Mouse (Mus musculus): ENCODE measurements around the gene Mthfs. TPM values are rescaled to one million over a fixed set of nuclear protein-coding genes. Genes with fewer than 3 reads are reported as not detected.
"Not testable (repeated sequence)": the region's sequence is repeated elsewhere in the genome, so short reads cannot be mapped to it uniquely, and the experiment has no call there.

Gene Mthfs
- polyA plus RNA-seq, 1 experiment from 2014 or later, result 17.4 TPM

GRCm38 (mm10) chr9:89212428-89212827 lies 2.0 kb downstream of the Mthfs start:
- WGBS, result 54% methylated on average over 1 of the region's 1 CpGs
- H3K4me2 ChIP-seq (replicated peaks); H3K27me3 ChIP-seq; H3K9me3 ChIP-seq; H3K36me3 ChIP-seq; H3K9ac ChIP-seq (replicated peaks); H3K27ac ChIP-seq (replicated peaks); H3K4me1 ChIP-seq; H3K4me3 ChIP-seq: not testable (repeated sequence)
- ATAC-seq (ENCODE audit: low FRiP score, low read depth), result peak; percentile 27

DNA sequence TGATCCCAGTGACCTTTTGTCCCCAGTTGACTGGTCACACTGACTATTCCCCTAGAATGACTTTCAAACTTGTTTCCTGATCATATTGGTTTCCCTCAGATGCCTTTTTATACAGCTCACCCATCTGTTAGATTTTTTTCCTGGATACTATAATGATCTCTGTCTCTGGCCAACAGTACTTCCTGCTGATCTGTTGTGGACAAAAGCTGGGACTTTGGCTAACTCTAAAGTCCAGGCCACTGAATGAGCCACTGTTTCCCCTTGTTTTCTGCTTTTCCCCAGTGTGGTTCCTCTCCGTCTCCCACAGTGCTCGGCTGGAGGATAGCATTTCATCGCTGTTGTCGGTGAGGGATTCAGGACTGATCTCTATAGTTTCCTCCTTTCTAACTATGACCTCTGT lies 7.7 kb downstream of the Mthfs start:
- not testable (repeated sequence) for ATAC-seq (ENCODE audit: low FRiP score, low read depth); H3K4me1 ChIP-seq; H3K9me3 ChIP-seq; H3K4me2 ChIP-seq (replicated peaks); H3K27ac ChIP-seq (replicated peaks); H3K27me3 ChIP-seq; H3K36me3 ChIP-seq; H3K9ac ChIP-seq (replicated peaks); H3K4me3 ChIP-seq
- 87% methylated on average over 4 of the region's 4 CpGs for WGBS

- H3K36me3 ChIP-seq; H3K4me1 ChIP-seq; H3K27me3 ChIP-seq; H3K4me2 ChIP-seq (replicated peaks); H3K4me3 ChIP-seq; H3K9me3 ChIP-seq; ATAC-seq (ENCODE audit: low FRiP score, low read depth); H3K27ac ChIP-seq (replicated peaks); H3K9ac ChIP-seq (replicated peaks): not testable (repeated sequence)
- WGBS, result 90% methylated on average over 3 of the region's 4 CpGs
Measured at GRCm38 (mm10) chr9:89219668-89220067, 9.2 kb downstream of the Mthfs start.

DNA sequence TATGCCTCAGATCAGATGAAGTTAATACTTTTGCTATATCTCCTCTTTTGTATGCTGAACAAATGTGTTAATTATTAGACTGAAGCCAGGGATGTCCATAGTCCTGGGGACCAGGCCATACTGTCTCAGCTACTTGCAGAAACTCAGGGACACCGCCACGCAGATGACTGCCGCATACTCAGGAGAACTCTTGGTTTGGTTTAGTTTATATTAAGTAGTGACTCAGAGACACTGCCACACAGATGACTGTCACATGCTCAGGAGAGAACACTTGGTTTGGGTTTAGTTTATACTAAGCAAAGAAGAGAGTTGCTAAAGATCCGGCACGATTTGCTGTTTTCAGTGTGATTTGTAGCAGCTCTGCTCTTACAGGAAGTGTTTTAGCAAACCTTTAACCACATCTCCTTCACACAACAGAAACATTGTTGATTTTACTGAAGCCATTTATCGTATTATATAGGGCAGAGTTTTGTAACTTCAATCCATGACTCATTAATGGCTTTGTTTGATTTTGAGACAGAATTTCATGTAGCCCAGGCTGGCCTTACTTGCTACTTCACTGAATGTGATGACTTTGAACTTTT lies 10.3 kb downstream of the Mthfs start:
- H3K4me1 ChIP-seq; H3K9ac ChIP-seq (replicated peaks); H3K4me3 ChIP-seq; H3K9me3 ChIP-seq; H3K36me3 ChIP-seq; H3K27ac ChIP-seq (replicated peaks); H3K4me2 ChIP-seq (replicated peaks); ATAC-seq (ENCODE audit: low FRiP score, low read depth); H3K27me3 ChIP-seq: not testable (repeated sequence)
- 90% methylated on average over 6 of the region's 6 CpGs for WGBS

GRCm38 (mm10) chr9:89226071-89226470 lies 15.6 kb downstream of the Mthfs start:
- Histone ChIP-seq H3K4me3 (no peak overlapping the region), H3K27me3 (no peaks in the 10 kb centered on the region), H3K27ac (replicated peaks) (no peak overlapping the region), H3K4me2 (replicated peaks) (no peak overlapping the region), H3K9me3 (no peaks in the 10 kb centered on the region), H3K36me3 (no peaks in the 10 kb centered on the region), H3K9ac (replicated peaks) (no peak overlapping the region), H3K4me1 (no peaks in the 10 kb centered on the region)
- no peak for ATAC-seq (ENCODE audit: low FRiP score, low read depth)
- WGBS, result 61% methylated on average over 4 of the region's 4 CpGs

GRCm38 (mm10) chr9:89228122-89228521 lies 17.6 kb downstream of the Mthfs start:
- WGBS, result 94% methylated on average over 7 of the region's 7 CpGs
- no peaks in the 10 kb centered on the region for H3K9me3 ChIP-seq
- no peaks in the 10 kb centered on the region for H3K27me3 ChIP-seq
- no peak overlapping the region for H3K9ac ChIP-seq (replicated peaks)
- no peaks in the 10 kb centered on the region for H3K4me1 ChIP-seq
- H3K27ac ChIP-seq (replicated peaks), result no peak overlapping the region
- no peak for ATAC-seq (ENCODE audit: low FRiP score, low read depth)
- H3K4me2 ChIP-seq (replicated peaks), result no peak overlapping the region
- no peak overlapping the region for H3K4me3 ChIP-seq
- H3K36me3 ChIP-seq, result no peaks in the 10 kb centered on the region

GRCm38 (mm10) chr9:89230897-89231497 lies 20.5 kb downstream of the Mthfs start:
- not testable (repeated sequence) for H3K4me3 ChIP-seq; H3K4me1 ChIP-seq; H3K4me2 ChIP-seq (replicated peaks); H3K27ac ChIP-seq (replicated peaks); H3K9ac ChIP-seq (replicated peaks); H3K36me3 ChIP-seq; H3K9me3 ChIP-seq; H3K27me3 ChIP-seq; ATAC-seq (ENCODE audit: low FRiP score, low read depth)
- 72% methylated on average over 2 of the region's 2 CpGs for WGBS

DNA sequence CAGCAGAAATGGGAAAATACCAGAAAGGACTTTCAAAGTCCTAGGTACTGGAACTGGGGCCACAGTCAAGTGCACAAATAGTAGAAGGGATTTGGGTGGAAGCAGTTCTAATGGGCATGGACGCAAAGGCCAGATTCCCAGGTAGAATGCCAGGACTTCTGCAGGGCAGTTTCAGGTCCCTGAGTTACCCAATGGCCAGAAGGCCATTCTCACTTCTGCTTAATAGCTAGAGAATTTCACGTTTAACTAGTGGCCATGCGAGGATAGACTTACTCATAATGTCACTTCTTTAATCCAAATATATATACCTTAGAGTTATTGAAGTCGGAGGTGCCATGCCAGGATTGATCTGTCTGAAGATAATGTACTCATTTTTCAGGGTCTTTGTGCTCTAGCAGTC lies 26.7 kb downstream of the Mthfs start:
- not testable (repeated sequence) for H3K4me2 ChIP-seq (replicated peaks); H3K4me3 ChIP-seq; H3K36me3 ChIP-seq; H3K9me3 ChIP-seq; H3K9ac ChIP-seq (replicated peaks); H3K27me3 ChIP-seq; H3K27ac ChIP-seq (replicated peaks); ATAC-seq (ENCODE audit: low FRiP score, low read depth); H3K4me1 ChIP-seq
- 89% methylated on average over 4 of the region's 4 CpGs for WGBS

DNA sequence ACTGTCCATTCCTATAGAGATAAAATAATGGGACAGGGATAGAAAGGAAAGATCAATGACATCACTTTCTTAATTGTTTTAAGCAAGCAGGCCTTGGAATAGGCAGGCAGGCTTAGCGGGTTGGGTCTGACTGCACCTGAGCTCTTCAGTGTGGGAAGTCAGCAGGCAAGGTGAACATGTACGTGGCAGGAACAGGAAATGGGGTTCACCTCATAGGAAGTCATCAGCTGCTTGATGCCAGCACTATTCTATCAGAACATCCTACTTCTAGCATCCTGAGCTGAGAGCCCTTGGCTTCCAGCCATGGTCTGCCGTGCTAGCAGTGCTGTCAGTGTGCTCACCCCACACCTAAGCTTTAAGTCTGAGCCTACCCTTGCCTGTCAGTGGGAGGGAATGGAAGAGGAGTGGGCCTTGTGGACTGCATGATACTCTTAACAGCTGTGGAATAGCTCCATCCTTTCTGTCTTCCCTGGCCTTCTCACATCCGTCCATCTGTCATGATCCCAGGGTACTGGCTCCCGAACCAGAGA lies 28.6 kb downstream of the Mthfs start:
- not testable (repeated sequence) for H3K9ac ChIP-seq (replicated peaks); ATAC-seq (ENCODE audit: low FRiP score, low read depth); H3K27me3 ChIP-seq; H3K9me3 ChIP-seq; H3K27ac ChIP-seq (replicated peaks); H3K4me1 ChIP-seq; H3K36me3 ChIP-seq; H3K4me2 ChIP-seq (replicated peaks); H3K4me3 ChIP-seq
- WGBS, result 86% methylated on average over 4 of the region's 5 CpGs

- H3K4me1 ChIP-seq, H3K4me3 ChIP-seq: not testable (repeated sequence)
- 89% methylated on average over 3 of the region's 3 CpGs for WGBS
Measured at GRCm38 (mm10) chr9:89240516-89241019, 30.1 kb downstream of the Mthfs start.

DNA sequence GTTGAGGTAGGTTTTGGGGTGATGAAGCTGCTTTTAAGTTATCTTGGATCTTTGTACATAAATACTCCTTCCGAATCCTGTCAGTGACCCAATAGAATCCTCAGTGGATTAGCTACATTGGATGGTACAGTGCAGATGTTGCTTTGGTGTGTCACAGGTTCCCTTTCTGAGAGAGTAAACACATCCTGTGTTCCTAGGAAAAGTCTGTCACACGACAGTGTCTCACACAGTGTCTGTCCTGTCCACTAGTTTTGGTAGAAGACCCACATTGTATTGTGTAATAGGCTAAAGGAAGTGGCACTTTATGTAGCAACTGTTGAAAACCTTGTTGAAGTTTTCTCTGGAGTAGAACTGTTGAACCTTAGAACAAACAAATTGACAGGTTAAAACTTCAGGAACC lies 42.9 kb downstream of the Mthfs start:
- Histone ChIP-seq H3K27me3 (no peaks in the 10 kb centered on the region), H3K4me1 (no peaks in the 10 kb centered on the region), H3K4me3 (no peak overlapping the region), H3K36me3 (no peaks in the 10 kb centered on the region), H3K4me2 (replicated peaks) (no peak overlapping the region), H3K9me3 (no peaks in the 10 kb centered on the region), H3K9ac (replicated peaks) (no peak overlapping the region), H3K27ac (replicated peaks) (no peak overlapping the region)
- 81% methylated on average over 2 of the region's 2 CpGs for WGBS
- no peak for ATAC-seq (ENCODE audit: low FRiP score, low read depth)

More at GRCm38 (mm10) chr9:89240516-89241019, 30.1 kb downstream of the Mthfs start:
- not testable (repeated sequence) for H3K36me3 ChIP-seq; H3K9me3 ChIP-seq; H3K27me3 ChIP-seq; H3K27ac ChIP-seq (replicated peaks); ATAC-seq (ENCODE audit: low FRiP score, low read depth); H3K9ac ChIP-seq (replicated peaks); H3K4me2 ChIP-seq (replicated peaks)

- Histone ChIP-seq H3K36me3 (no peaks in the 10 kb centered on the region), H3K4me1 (no peaks in the 10 kb centered on the region), H3K27me3 (no peaks in the 10 kb centered on the region), H3K9ac (replicated peaks) (no peak overlapping the region), H3K9me3 (no peaks in the 10 kb centered on the region), H3K4me3 (no peak overlapping the region), H3K4me2 (replicated peaks) (no peak overlapping the region), H3K27ac (replicated peaks) (no peak overlapping the region)
- no peak for ATAC-seq (ENCODE audit: low FRiP score, low read depth)
- WGBS, result 89% methylated on average over 12 of the region's 12 CpGs
Measured at GRCm38 (mm10) chr9:89256556-89257335, 46.3 kb downstream of the Mthfs start.
